Comparison of ENCODE assay signal across 10 mouse cellular contexts in genomic region chr4:126532292-126532691, GRCm38 (mm10). TPM values are rescaled to one million over a fixed set of nuclear protein-coding genes. Genes with fewer than 3 reads are reported as not detected.
DNase-seq lines count a peak whose midpoint lies in the region; ATAC-seq and TF ChIP-seq lines count a peak whose summit lies in the region.
"Had no signal": no experiment of that assay in that cellular context is flagged by ENCODE, and none has a peak within 500 bp of the region (broad histone marks: within the 10 kb centered on the region; RNA-seq: fewer than 3 reads in every experiment).

No protein-coding gene starts in this region.

- H3K4me1 ChIP-seq in lung, embryonic 14.5 days (ENCODE audit: insufficient read depth) = no peaks in the 10 kb centered on the region; the same call in 1 of the 2 replicates
- H3K4me1 ChIP-seq in forebrain, embryonic 12.5 days = peaks cover 12% of the 10 kb centered on the region
- peaks cover 12% of the 10 kb centered on the region for H3K4me1 ChIP-seq in limb, embryonic 10.5 days
- H3K4me1 ChIP-seq in neural tube, embryonic 15.5 days = peaks cover 20% of the 10 kb centered on the region

- TF ChIP-seq CTCF in lung, embryonic 14.5 days (IDR thresholded peaks at IDR 0.05; ENCODE audit: low read depth) = no peak

- no peaks in the 10 kb centered on the region for H3K9me3 ChIP-seq in lung, embryonic 14.5 days (ENCODE audit: low read depth, low read length)
- no peaks in the 10 kb centered on the region for H3K9me3 ChIP-seq in forebrain, embryonic 12.5 days
- no peaks in the 10 kb centered on the region for H3K9me3 ChIP-seq in limb, embryonic 10.5 days (replicated peaks)
- no peaks in the 10 kb centered on the region for H3K9me3 ChIP-seq in neural tube, embryonic 15.5 days (replicated peaks)

- no peak overlapping the region for H3K27ac ChIP-seq in lung, embryonic 14.5 days (ENCODE audit: low read depth)
- no peak overlapping the region for H3K27ac ChIP-seq in forebrain, embryonic 12.5 days
- H3K27ac ChIP-seq in limb, embryonic 10.5 days = no peak overlapping the region
- no peak overlapping the region for H3K27ac ChIP-seq in neural tube, embryonic 15.5 days (replicated peaks)

- H3K4me2 ChIP-seq in lung, embryonic 14.5 days = peak overlapping the region; percentile 94
- peak overlapping the region; percentile 91 for H3K4me2 ChIP-seq in forebrain, embryonic 12.5 days
- H3K4me2 ChIP-seq in neural tube, embryonic 15.5 days = peak overlapping the region; percentile 82

- no peaks in the 10 kb centered on the region for H3K36me3 ChIP-seq in lung, embryonic 14.5 days (ENCODE audit: insufficient read depth)
- H3K36me3 ChIP-seq in forebrain, embryonic 12.5 days (replicated peaks) = no peaks in the 10 kb centered on the region
- no peaks in the 10 kb centered on the region for H3K36me3 ChIP-seq in limb, embryonic 10.5 days
- H3K36me3 ChIP-seq in neural tube, embryonic 15.5 days = no peaks in the 10 kb centered on the region

- H3K9ac ChIP-seq in lung, embryonic 14.5 days = peak overlapping the region; percentile 79
- peak overlapping the region; percentile 38; the same call in 1 of the 2 replicates for H3K9ac ChIP-seq in forebrain, embryonic 12.5 days
- H3K9ac ChIP-seq in neural tube, embryonic 15.5 days (replicated peaks) = peak overlapping the region; percentile 92

- no peak for ATAC-seq in lung, embryonic 14.5 days (ENCODE audit: insufficient read depth)
- ATAC-seq in forebrain, embryonic 12.5 days (ENCODE audit: low FRiP score) = no peak
- no peak for ATAC-seq in neural tube, embryonic 15.5 days (ENCODE audit: low FRiP score)

- no peak for DNase-seq in lung, embryonic 14.5 days
- DNase-seq in lung, postnatal 4 days = no peak
- no peak for DNase-seq in limb, embryonic 10.5 days (ENCODE audit: low spot score)
- DNase-seq in cerebellum, postnatal 25 days = no peak
- no peak for DNase-seq in adrenal gland, adult 8-10 months
- DNase-seq in right cerebral cortex, postnatal 10 days (ENCODE audit: low spot score in 2 of 2) = no peak

- no peaks in the 10 kb centered on the region for H3K27me3 ChIP-seq in lung, embryonic 14.5 days (ENCODE audit: insufficient read depth, low read length)
- peaks cover 9% of the 10 kb centered on the region; the same call in 1 of the 2 replicates for H3K27me3 ChIP-seq in forebrain, embryonic 12.5 days
- H3K27me3 ChIP-seq in limb, embryonic 10.5 days (ENCODE audit: low read depth, poor library complexity, severe bottlenecking) = peaks cover 26% of the 10 kb centered on the region
- H3K27me3 ChIP-seq in neural tube, embryonic 15.5 days (replicated peaks) = no peaks in the 10 kb centered on the region

- peak overlapping the region; percentile 93 for H3K4me3 ChIP-seq in lung, embryonic 14.5 days (ENCODE audit: low read depth, low read length)
- H3K4me3 ChIP-seq in forebrain, embryonic 12.5 days (replicated peaks) = peak overlapping the region; percentile 94
- H3K4me3 ChIP-seq in limb, embryonic 10.5 days = peak overlapping the region; percentile 88
- peak overlapping the region; percentile 97 for H3K4me3 ChIP-seq in neural tube, embryonic 15.5 days (replicated peaks)
- H3K4me3 ChIP-seq: myocyte had no signal

- WGBS in lung, embryonic 14.5 days = 31% methylated on average over 5 of the region's 5 CpGs
- 35% methylated on average over 5 of the region's 5 CpGs for WGBS in forebrain, embryonic 12.5 days
- 34% methylated on average over 5 of the region's 5 CpGs for WGBS in limb, embryonic 10.5 days
- 24% methylated on average over 5 of the region's 5 CpGs for WGBS in neural tube, embryonic 15.5 days

RNA-seq across cellular contexts. Expression of gene Ago4, which starts 1.0 kb away (rescaled TPM):
- 2.9 and 3.5 TPM in 2 replicates for polyA plus RNA-seq in lung, embryonic 14.5 days (2014; fragmentation: Nextera tagmentation; extraction: Ambion mirVana)
- polyA plus RNA-seq in forebrain, embryonic 12.5 days (2016; fragmentation: Nextera tagmentation; extraction: Ambion mirVana) = 6.1 and 6.3 TPM in 2 replicates
- 0.89 and 1.2 TPM in 2 replicates for polyA plus RNA-seq in limb, embryonic 10.5 days (2016; fragmentation: Nextera tagmentation; extraction: Ambion mirVana)
- 5.8 and 7.1 TPM in 2 replicates for polyA plus RNA-seq in neural tube, embryonic 15.5 days (2015; fragmentation: Nextera tagmentation; extraction: Ambion mirVana)
- 1 to 10 TPM; 4.9 to 9.2 (median 7.6) TPM for total RNA-seq in adrenal gland, adult 8-10 months (2022)

RNA-seq across cellular contexts. Expression of gene Clspn, which starts 24.4 kb away (rescaled TPM):
- polyA plus RNA-seq in lung, embryonic 14.5 days (2014; fragmentation: Nextera tagmentation; extraction: Ambion mirVana) = 52.6 and 54.3 TPM in 2 replicates
- 47.8 and 49.3 TPM in 2 replicates for polyA plus RNA-seq in forebrain, embryonic 12.5 days (2016; fragmentation: Nextera tagmentation; extraction: Ambion mirVana)
- polyA plus RNA-seq in limb, embryonic 10.5 days (2016; fragmentation: Nextera tagmentation; extraction: Ambion mirVana) = 56.1 and 57.9 TPM in 2 replicates
- polyA plus RNA-seq in neural tube, embryonic 15.5 days (2015; fragmentation: Nextera tagmentation; extraction: Ambion mirVana) = 3.8 and 13.3 TPM in 2 replicates
- total RNA-seq in adrenal gland, adult 8-10 months (2022) = 1 to 10 TPM in 3 of 4 experiments, under 1 TPM in 1; 0.44 to 1.8 (median 1.0) TPM
- total RNA-seq: gastrocnemius, adult 18-20 months had no signal

Comparison
In these comparisons a context has a peak if more than half of its experiments do, and no peak if none do; other contexts are left out.
1. H3K9ac ChIP-seq: peak in every context shown above with its lines; median percentile 92 in neural tube, embryonic 15.5 days; 79 in lung, embryonic 14.5 days; 38 in forebrain, embryonic 12.5 days.